ENCODE assay signal across 27 mouse cellular contexts in genomic region chr13:6028878-6029277, GRCm38 (mm10).
DNase-seq lines count a peak whose midpoint lies in the region; ATAC-seq and TF ChIP-seq lines count a peak whose summit lies in the region.
"Had no signal": no experiment of that assay in that cellular context is flagged by ENCODE, and none has a peak within 500 bp of the region (broad histone marks: within the 10 kb centered on the region; RNA-seq: fewer than 3 reads in every experiment).

No protein-coding gene starts in this region.

- H3K9me3 ChIP-seq in forebrain, embryonic 15.5 days, result no peaks in the 10 kb centered on the region
- no peaks in the 10 kb centered on the region for H3K9me3 ChIP-seq in forebrain, embryonic 10.5 days
- no peaks in the 10 kb centered on the region for H3K9me3 ChIP-seq in forebrain, embryonic 16.5 days (ENCODE audit: control insufficient read depth, low read length)
- H3K9me3 ChIP-seq: embryonic facial prominence, embryonic 13.5 days; heart, embryonic 15.5 days; liver, embryonic 15.5 days; lung, embryonic 15.5 days; midbrain, embryonic 15.5 days; neural tube, embryonic 13.5 days had no signal

- DNase-seq in forebrain, embryonic 10.5 days (ENCODE audit: extremely low spot score, low spot score), result no peak
- peak; percentile 75 for DNase-seq in large intestine, adult 2 months (ENCODE audit: low read depth, low spot score)
- DNase-seq in cerebellum, adult 2 months, result no peak
- no peak for DNase-seq in frontal cortex, postnatal 10 days (ENCODE audit: low spot score in 2 of 2)
- DNase-seq in heart, adult 9 months (ENCODE audit: low spot score in 2 of 2), result no peak
- DNase-seq: cerebellum, adult 18-20 months; cerebellum, postnatal 25 days; gastrocnemius, postnatal 36 days; heart, postnatal 4 days; kidney, adult 9 months; kidney, postnatal 14 days; liver; retina, postnatal 1 day; right cerebral cortex, postnatal 25 days; thymus, adult 2 months had no signal

- H3K36me3 ChIP-seq in forebrain, embryonic 15.5 days, result no peaks in the 10 kb centered on the region
- H3K36me3 ChIP-seq in forebrain, embryonic 10.5 days (replicated peaks), result no peaks in the 10 kb centered on the region
- H3K36me3 ChIP-seq in forebrain, embryonic 16.5 days (ENCODE audit: control insufficient read depth, insufficient read depth), result no peaks in the 10 kb centered on the region
- H3K36me3 ChIP-seq: embryonic facial prominence, embryonic 13.5 days; heart, embryonic 15.5 days; liver, embryonic 15.5 days; lung, embryonic 15.5 days; midbrain, embryonic 15.5 days; neural tube, embryonic 13.5 days had no signal

- peaks cover 15% of the 10 kb centered on the region for H3K4me1 ChIP-seq in forebrain, embryonic 15.5 days
- H3K4me1 ChIP-seq in forebrain, embryonic 10.5 days, result peaks cover 5% of the 10 kb centered on the region; the same call in 1 of the 2 replicates
- H3K4me1 ChIP-seq in forebrain, embryonic 16.5 days (replicated peaks; ENCODE audit: control insufficient read depth, insufficient read depth, low read length), result peaks cover 5% of the 10 kb centered on the region; the same call in 1 of the 2 replicates
- H3K4me1 ChIP-seq in cerebellum, adult 2 months (ENCODE audit: control insufficient read depth, insufficient read depth, low read length), result no peaks in the 10 kb centered on the region
- H3K4me1 ChIP-seq: liver, embryonic 15.5 days; lung, embryonic 15.5 days; midbrain, embryonic 15.5 days; neural tube, embryonic 13.5 days had no signal

- no peak overlapping the region for H3K4me3 ChIP-seq in forebrain, embryonic 15.5 days
- H3K4me3 ChIP-seq in forebrain, embryonic 10.5 days, result no peak overlapping the region
- no peak overlapping the region for H3K4me3 ChIP-seq in forebrain, embryonic 16.5 days (replicated peaks; ENCODE audit: low read length)
- H3K4me3 ChIP-seq in cerebellum, adult 2 months (replicated peaks; ENCODE audit: insufficient read depth, low read depth, low read length), result no peak overlapping the region
- H3K4me3 ChIP-seq: embryonic facial prominence, embryonic 13.5 days; heart, embryonic 15.5 days; liver, embryonic 15.5 days; lung, embryonic 15.5 days; midbrain, embryonic 15.5 days; neural tube, embryonic 13.5 days had no signal

- WGBS in forebrain, embryonic 15.5 days, result 28% methylated on average over 4 of the region's 4 CpGs
- 69% methylated on average over 4 of the region's 4 CpGs for WGBS in forebrain, embryonic 10.5 days
- 27% methylated on average over 4 of the region's 4 CpGs for WGBS in forebrain, embryonic 16.5 days
- WGBS in large intestine, adult 2 months, result 41% methylated on average over 4 of the region's 4 CpGs
- 70% methylated on average over 4 of the region's 4 CpGs for WGBS in cerebellum, adult 2 months

- no peak overlapping the region for H3K9ac ChIP-seq in forebrain, embryonic 15.5 days (replicated peaks)
- no peak overlapping the region for H3K9ac ChIP-seq in forebrain, embryonic 16.5 days (replicated peaks; ENCODE audit: low read depth, low read length)
- H3K9ac ChIP-seq: embryonic facial prominence, embryonic 13.5 days; heart, embryonic 15.5 days; hindbrain, embryonic 14.5 days; liver, embryonic 15.5 days; lung, embryonic 15.5 days; midbrain, embryonic 15.5 days; neural tube, embryonic 13.5 days had no signal

- no peak overlapping the region for H3K4me2 ChIP-seq in forebrain, embryonic 15.5 days (replicated peaks)
- no peak overlapping the region for H3K4me2 ChIP-seq in forebrain, embryonic 16.5 days (ENCODE audit: low read length)
- H3K4me2 ChIP-seq: heart, embryonic 15.5 days; hindbrain, embryonic 14.5 days; liver, embryonic 15.5 days; lung, embryonic 15.5 days; midbrain, embryonic 15.5 days; neural tube, embryonic 13.5 days had no signal

- no peak overlapping the region for H3K27ac ChIP-seq in forebrain, embryonic 15.5 days (replicated peaks)
- no peak overlapping the region; the same call in 1 of the 2 replicates for H3K27ac ChIP-seq in forebrain, embryonic 10.5 days
- no peak overlapping the region for H3K27ac ChIP-seq in forebrain, embryonic 16.5 days (ENCODE audit: low read length)
- no peak overlapping the region for H3K27ac ChIP-seq in cerebellum, adult 2 months (ENCODE audit: insufficient read depth, low read length)
- H3K27ac ChIP-seq: embryonic facial prominence, embryonic 13.5 days; heart, embryonic 15.5 days; hindbrain, embryonic 14.5 days; liver, embryonic 15.5 days; lung, embryonic 15.5 days; macrophage; midbrain, embryonic 15.5 days; neural tube, embryonic 13.5 days had no signal

- no peaks in the 10 kb centered on the region for H3K27me3 ChIP-seq in forebrain, embryonic 15.5 days
- no peaks in the 10 kb centered on the region for H3K27me3 ChIP-seq in forebrain, embryonic 10.5 days (ENCODE audit: poor library complexity, severe bottlenecking)
- no peaks in the 10 kb centered on the region for H3K27me3 ChIP-seq in forebrain, embryonic 16.5 days (replicated peaks; ENCODE audit: control insufficient read depth, insufficient read depth, low read length)
- H3K27me3 ChIP-seq in cerebellum, adult 2 months (ENCODE audit: control insufficient read depth, insufficient read depth, low read length), result no peaks in the 10 kb centered on the region
- H3K27me3 ChIP-seq: embryonic facial prominence, embryonic 13.5 days; heart, embryonic 15.5 days; liver, embryonic 15.5 days; lung, embryonic 15.5 days; midbrain, embryonic 15.5 days; neural tube, embryonic 13.5 days had no signal

- TF ChIP-seq CTCF in cerebellum, adult 2 months (IDR thresholded peaks at IDR 0.05; ENCODE audit: borderline replicate concordance, insufficient read depth, low read depth, low read length), result no peak

- no peak for TF ChIP-seq POLR2A in cerebellum, adult 2 months (IDR thresholded peaks at IDR 0.05; ENCODE audit: borderline replicate concordance, insufficient read depth, low read length)

- peak; percentile 20; the same call in 1 of the 2 replicates for ATAC-seq in forebrain, embryonic 15.5 days (replicated peaks)
- peak; percentile 49 for ATAC-seq in forebrain, embryonic 16.5 days
- ATAC-seq: CD4-positive, CD25-positive, alpha-beta regulatory T cell, adult 4 months; inflammation-experienced regulatory T-cells, adult 6 months; midbrain, embryonic 15.5 days had no signal
